Mouse (Mus musculus): ENCODE measurements at regions not wholly inside any gene's neighbourhood (a gene's known extent, or its start where the extent isn't known, plus 50 kb on each side); places are given as distances from the start of the nearest gene placed in this dataset.

GRCm38 (mm10) chr2:172796955-172797354, 143.2 kb downstream of the Bmp7 start:
- Histone ChIP-seq H3K36me3 (ENCODE audit: control insufficient read depth, insufficient read depth) (no peaks in the 10 kb centered on the region), H3K4me3 (no peak overlapping the region)
- TF ChIP-seq TCF3 (IDR thresholded peaks at IDR 0.05; ENCODE audit: insufficient read length, low read depth) = no peak
- no peak for TF ChIP-seq REST (IDR thresholded peaks at IDR 0.05; ENCODE audit: insufficient read depth, insufficient read length)
- TF ChIP-seq MAX (IDR thresholded peaks at IDR 0.05; ENCODE audit: low read depth) = no peak
- TF ChIP-seq POLR2AphosphoS2 (IDR thresholded peaks at IDR 0.05; ENCODE audit: insufficient read length, low read depth) = no peak
- no peak for TF ChIP-seq POLR2A (IDR thresholded peaks at IDR 0.05; ENCODE audit: insufficient read length, low read depth)
- TF ChIP-seq E2F4 (IDR thresholded peaks at IDR 0.05; ENCODE audit: insufficient read depth) = no peak
- TF ChIP-seq USF1 (IDR thresholded peaks at IDR 0.05; ENCODE audit: low read depth) = no peak
- TF ChIP-seq SRF (IDR thresholded peaks at IDR 0.05; ENCODE audit: control insufficient read depth, insufficient read length, low read depth) = no peak
- no peak for TF ChIP-seq MYOD1 (IDR thresholded peaks at IDR 0.05; ENCODE audit: control insufficient read depth in 1 of 3, insufficient read length in 2 of 3, low read depth in 2 of 3)

GRCm38 (mm10) chr2:172799951-172800350, 140.2 kb downstream of the Bmp7 start:
- no peak for TF ChIP-seq E2F4 (IDR thresholded peaks at IDR 0.05; ENCODE audit: insufficient read depth)
- TF ChIP-seq POLR2A (IDR thresholded peaks at IDR 0.05; ENCODE audit: insufficient read length, low read depth) = no peak
- no peak for TF ChIP-seq POLR2AphosphoS2 (IDR thresholded peaks at IDR 0.05; ENCODE audit: insufficient read length, low read depth)
- no peak for TF ChIP-seq CEBPB (IDR thresholded peaks at IDR 0.05; ENCODE audit: insufficient read depth, poor library complexity, severe bottlenecking)
- TF ChIP-seq MYOG (IDR thresholded peaks at IDR 0.05; ENCODE audit: control insufficient read depth in 1 of 3, insufficient read depth in 1 of 3, insufficient read length in 2 of 3, low read depth in 2 of 3) = no peak
- TF ChIP-seq TCF3 (IDR thresholded peaks at IDR 0.05; ENCODE audit: insufficient read length, low read depth) = no peak
- TF ChIP-seq TCF12 (IDR thresholded peaks at IDR 0.05; ENCODE audit: insufficient read depth, poor library complexity, severe bottlenecking) = no peak
- no peak for TF ChIP-seq MYOD1 (IDR thresholded peaks at IDR 0.05; ENCODE audit: control insufficient read depth in 1 of 3, insufficient read length in 2 of 3, low read depth in 2 of 3)
- no peak for TF ChIP-seq SRF (IDR thresholded peaks at IDR 0.05; ENCODE audit: control insufficient read depth, insufficient read length, low read depth)
- TF ChIP-seq MAX (IDR thresholded peaks at IDR 0.05; ENCODE audit: low read depth) = no peak
- TF ChIP-seq REST (IDR thresholded peaks at IDR 0.05; ENCODE audit: insufficient read depth, insufficient read length) = no peak
- TF ChIP-seq USF1 (IDR thresholded peaks at IDR 0.05; ENCODE audit: low read depth) = no peak

More at GRCm38 (mm10) chr2:172796955-172797354, 143.2 kb downstream of the Bmp7 start:
- Histone ChIP-seq H3ac (ENCODE audit: control insufficient read depth, insufficient read length) (no peak overlapping the region), H3K79me2 (ENCODE audit: control insufficient read depth, insufficient read depth) (no peaks in the 10 kb centered on the region), H3K4me2 (ENCODE audit: low read depth) (no peak overlapping the region), H3K27me3 (ENCODE audit: control insufficient read depth, insufficient read depth, insufficient read length) (no peaks in the 10 kb centered on the region)

GRCm38 (mm10) chr2:172800801-172801200, 139.3 kb downstream of the Bmp7 start:
- H3ac ChIP-seq (ENCODE audit: control insufficient read depth, insufficient read length) = no peak overlapping the region
- H3K36me3 ChIP-seq (ENCODE audit: control insufficient read depth, insufficient read depth) = no peaks in the 10 kb centered on the region
- H3K27me3 ChIP-seq (ENCODE audit: control insufficient read depth, insufficient read depth, insufficient read length) = no peaks in the 10 kb centered on the region
- no peak overlapping the region for H3K4me2 ChIP-seq (ENCODE audit: low read depth)
- no peaks in the 10 kb centered on the region for H3K79me2 ChIP-seq (ENCODE audit: control insufficient read depth, insufficient read depth)
- H3K4me3 ChIP-seq = no peak overlapping the region
- TF ChIP-seq MAX (IDR thresholded peaks at IDR 0.05; ENCODE audit: low read depth) = no peak
- TF ChIP-seq TCF3 (IDR thresholded peaks at IDR 0.05; ENCODE audit: insufficient read length, low read depth) = no peak
- no peak for TF ChIP-seq USF1 (IDR thresholded peaks at IDR 0.05; ENCODE audit: low read depth)
- TF ChIP-seq TCF12 (IDR thresholded peaks at IDR 0.05; ENCODE audit: insufficient read depth, poor library complexity, severe bottlenecking) = no peak
- no peak for TF ChIP-seq POLR2AphosphoS2 (IDR thresholded peaks at IDR 0.05; ENCODE audit: insufficient read length, low read depth)
- no peak for TF ChIP-seq MYOG (IDR thresholded peaks at IDR 0.05; ENCODE audit: control insufficient read depth in 1 of 3, insufficient read depth in 1 of 3, insufficient read length in 2 of 3, low read depth in 2 of 3)
- no peak for TF ChIP-seq MYOD1 (IDR thresholded peaks at IDR 0.05; ENCODE audit: control insufficient read depth in 1 of 3, insufficient read length in 2 of 3, low read depth in 2 of 3)

More at GRCm38 (mm10) chr2:172799951-172800350, 140.2 kb downstream of the Bmp7 start:
- Histone ChIP-seq H3K4me3 (no peak overlapping the region), H3K27me3 (ENCODE audit: control insufficient read depth, insufficient read depth, insufficient read length) (no peaks in the 10 kb centered on the region), H3K79me2 (ENCODE audit: control insufficient read depth, insufficient read depth) (no peaks in the 10 kb centered on the region), H3ac (ENCODE audit: control insufficient read depth, insufficient read length) (no peak overlapping the region), H3K4me2 (ENCODE audit: low read depth) (no peak overlapping the region), H3K36me3 (ENCODE audit: control insufficient read depth, insufficient read depth) (no peaks in the 10 kb centered on the region)

GRCm38 (mm10) chr2:172801804-172802203, 138.3 kb downstream of the Bmp7 start:
- TF ChIP-seq MYOD1 (IDR thresholded peaks at IDR 0.05; ENCODE audit: control insufficient read depth in 1 of 3, insufficient read length in 2 of 3, low read depth in 2 of 3) (no peak), TCF12 (IDR thresholded peaks at IDR 0.05; ENCODE audit: insufficient read depth, poor library complexity, severe bottlenecking) (no peak), MAX (IDR thresholded peaks at IDR 0.05; ENCODE audit: low read depth) (no peak), E2F4 (IDR thresholded peaks at IDR 0.05; ENCODE audit: insufficient read depth) (no peak), MYOG (IDR thresholded peaks at IDR 0.05; ENCODE audit: control insufficient read depth in 1 of 3, insufficient read depth in 1 of 3, insufficient read length in 2 of 3, low read depth in 2 of 3) (no peak), REST (IDR thresholded peaks at IDR 0.05; ENCODE audit: insufficient read depth, insufficient read length) (no peak), USF1 (IDR thresholded peaks at IDR 0.05; ENCODE audit: low read depth) (no peak), POLR2A (IDR thresholded peaks at IDR 0.05; ENCODE audit: insufficient read length, low read depth) (no peak), CEBPB (IDR thresholded peaks at IDR 0.05; ENCODE audit: insufficient read depth, poor library complexity, severe bottlenecking) (no peak), SRF (IDR thresholded peaks at IDR 0.05; ENCODE audit: control insufficient read depth, insufficient read length, low read depth) (no peak), POLR2AphosphoS2 (IDR thresholded peaks at IDR 0.05; ENCODE audit: insufficient read length, low read depth) (no peak), TCF3 (IDR thresholded peaks at IDR 0.05; ENCODE audit: insufficient read length, low read depth) (no peak)
- H3K4me2 ChIP-seq (ENCODE audit: low read depth) = no peak overlapping the region
- no peaks in the 10 kb centered on the region for H3K27me3 ChIP-seq (ENCODE audit: control insufficient read depth, insufficient read depth, insufficient read length)
- H3K4me3 ChIP-seq = no peak overlapping the region
- H3K36me3 ChIP-seq (ENCODE audit: control insufficient read depth, insufficient read depth) = no peaks in the 10 kb centered on the region
- H3K79me2 ChIP-seq (ENCODE audit: control insufficient read depth, insufficient read depth) = no peaks in the 10 kb centered on the region
- no peak overlapping the region for H3ac ChIP-seq (ENCODE audit: control insufficient read depth, insufficient read length)

GRCm38 (mm10) chr2:172807446-172807845, 132.7 kb downstream of the Bmp7 start:
- no peak overlapping the region for H3ac ChIP-seq (ENCODE audit: control insufficient read depth, insufficient read length)
- no peaks in the 10 kb centered on the region for H3K36me3 ChIP-seq (ENCODE audit: control insufficient read depth, insufficient read depth)
- no peaks in the 10 kb centered on the region for H3K79me2 ChIP-seq (ENCODE audit: control insufficient read depth, insufficient read depth)
- TF ChIP-seq POLR2AphosphoS2 (IDR thresholded peaks at IDR 0.05; ENCODE audit: insufficient read length, low read depth) (no peak), MYOG (IDR thresholded peaks at IDR 0.05; ENCODE audit: control insufficient read depth in 1 of 3, insufficient read depth in 1 of 3, insufficient read length in 2 of 3, low read depth in 2 of 3) (no peak), E2F4 (IDR thresholded peaks at IDR 0.05; ENCODE audit: insufficient read depth) (no peak), SRF (IDR thresholded peaks at IDR 0.05; ENCODE audit: control insufficient read depth, insufficient read length, low read depth) (no peak), TCF12 (IDR thresholded peaks at IDR 0.05; ENCODE audit: insufficient read depth, poor library complexity, severe bottlenecking) (no peak), TCF3 (IDR thresholded peaks at IDR 0.05; ENCODE audit: insufficient read length, low read depth) (no peak), POLR2A (IDR thresholded peaks at IDR 0.05; ENCODE audit: insufficient read length, low read depth) (no peak), MAX (IDR thresholded peaks at IDR 0.05; ENCODE audit: low read depth) (no peak), USF1 (IDR thresholded peaks at IDR 0.05; ENCODE audit: low read depth) (no peak), REST (IDR thresholded peaks at IDR 0.05; ENCODE audit: insufficient read depth, insufficient read length) (no peak), CEBPB (IDR thresholded peaks at IDR 0.05; ENCODE audit: insufficient read depth, poor library complexity, severe bottlenecking) (no peak), MYOD1 (IDR thresholded peaks at IDR 0.05; ENCODE audit: control insufficient read depth in 1 of 3, insufficient read length in 2 of 3, low read depth in 2 of 3) (no peak)
- H3K27me3 ChIP-seq (ENCODE audit: control insufficient read depth, insufficient read depth, insufficient read length) = no peaks in the 10 kb centered on the region
- no peak overlapping the region for H3K4me3 ChIP-seq
- H3K4me2 ChIP-seq (ENCODE audit: low read depth) = no peak overlapping the region
